Comparison of ENCODE assay signal across 17 mouse cellular contexts in genomic region chr9:103114326-103114725, GRCm38 (mm10). TPM values are rescaled to one million over a fixed set of nuclear protein-coding genes. Genes with fewer than 3 reads are reported as not detected.
DNase-seq lines count a peak whose midpoint lies in the region; ATAC-seq and TF ChIP-seq lines count a peak whose summit lies in the region.
"Had no signal": no experiment of that assay in that cellular context is flagged by ENCODE, and none has a peak within 500 bp of the region (broad histone marks: within the 10 kb centered on the region; RNA-seq: fewer than 3 reads in every experiment).

No protein-coding gene starts in this region.

- no peak overlapping the region for H3K4me3 ChIP-seq in forebrain, postnatal 0 days (ENCODE audit: low read depth, low read length)
- no peak overlapping the region for H3K4me3 ChIP-seq in forebrain, embryonic 16.5 days (replicated peaks; ENCODE audit: low read length)
- peak overlapping the region; percentile 67 for H3K4me3 ChIP-seq in cortical plate, adult 2 months (ENCODE audit: insufficient read depth, low read length)
- H3K4me3 ChIP-seq in hindbrain, embryonic 13.5 days, result peak overlapping the region; percentile 81
- H3K4me3 ChIP-seq in midbrain, embryonic 15.5 days, result no peak overlapping the region
- no peak overlapping the region for H3K4me3 ChIP-seq in kidney, embryonic 14.5 days (ENCODE audit: low read length)
- H3K4me3 ChIP-seq in liver, postnatal 0 days (ENCODE audit: low read depth, low read length), result no peak overlapping the region
- H3K4me3 ChIP-seq: embryonic facial prominence, embryonic 12.5 days; heart, embryonic 12.5 days; liver, embryonic 12.5 days; lung, embryonic 15.5 days had no signal

- no peak for ATAC-seq in forebrain, postnatal 0 days
- no peak for ATAC-seq in forebrain, embryonic 16.5 days
- ATAC-seq in hindbrain, embryonic 13.5 days (ENCODE audit: low FRiP score), result no peak
- ATAC-seq in midbrain, embryonic 15.5 days (replicated peaks), result no peak
- ATAC-seq in kidney, embryonic 14.5 days (ENCODE audit: low FRiP score, low TSS enrichment), result no peak
- ATAC-seq in liver, postnatal 0 days, result no peak
- ATAC-seq: intestine, embryonic 16.5 days; liver, embryonic 12.5 days; Patski had no signal

- TF ChIP-seq POLR2A in cortical plate, adult 2 months (IDR thresholded peaks at IDR 0.05; ENCODE audit: extremely low read depth, insufficient read depth, low read length), result no peak

- peak overlapping the region; percentile 79; the same call in 1 of the 2 replicates for H3K4me2 ChIP-seq in forebrain, postnatal 0 days (ENCODE audit: low read depth)
- H3K4me2 ChIP-seq in forebrain, embryonic 16.5 days (ENCODE audit: low read length), result no peak overlapping the region
- H3K4me2 ChIP-seq in hindbrain, embryonic 13.5 days, result peak overlapping the region; percentile 93
- H3K4me2 ChIP-seq in midbrain, embryonic 15.5 days, result peak overlapping the region; percentile 92
- no peak overlapping the region for H3K4me2 ChIP-seq in kidney, embryonic 14.5 days (replicated peaks; ENCODE audit: low read depth, low read length)
- no peak overlapping the region for H3K4me2 ChIP-seq in liver, postnatal 0 days (ENCODE audit: low read depth, low read length)
- H3K4me2 ChIP-seq: embryonic facial prominence, embryonic 12.5 days; heart, embryonic 12.5 days; liver, embryonic 12.5 days; lung, embryonic 15.5 days had no signal

- no peak overlapping the region for H3K27ac ChIP-seq in forebrain, postnatal 0 days (ENCODE audit: low read depth, low read length)
- no peak overlapping the region for H3K27ac ChIP-seq in forebrain, embryonic 16.5 days (ENCODE audit: low read length)
- no peak overlapping the region for H3K27ac ChIP-seq in cortical plate, adult 2 months (ENCODE audit: insufficient read depth, low read length)
- H3K27ac ChIP-seq in hindbrain, embryonic 13.5 days, result no peak overlapping the region
- H3K27ac ChIP-seq in midbrain, embryonic 15.5 days, result no peak overlapping the region
- no peak overlapping the region for H3K27ac ChIP-seq in kidney, embryonic 14.5 days (ENCODE audit: low read depth, low read length)
- no peak overlapping the region for H3K27ac ChIP-seq in liver, postnatal 0 days (ENCODE audit: low read depth)
- H3K27ac ChIP-seq: embryonic facial prominence, embryonic 12.5 days; kidney, postnatal 0 days; liver, embryonic 12.5 days; lung, embryonic 15.5 days had no signal

- H3K27me3 ChIP-seq in forebrain, postnatal 0 days (ENCODE audit: insufficient read depth, low read length), result no peaks in the 10 kb centered on the region
- H3K27me3 ChIP-seq in forebrain, embryonic 16.5 days (replicated peaks; ENCODE audit: control insufficient read depth, insufficient read depth, low read length), result no peaks in the 10 kb centered on the region
- no peaks in the 10 kb centered on the region for H3K27me3 ChIP-seq in hindbrain, embryonic 13.5 days
- no peaks in the 10 kb centered on the region for H3K27me3 ChIP-seq in midbrain, embryonic 15.5 days (replicated peaks)
- H3K27me3 ChIP-seq in kidney, embryonic 14.5 days (ENCODE audit: control insufficient read depth, insufficient read depth, low read length), result peaks cover 50% of the 10 kb centered on the region
- H3K27me3 ChIP-seq in liver, postnatal 0 days (ENCODE audit: insufficient read depth, low read length), result peaks cover 43% of the 10 kb centered on the region
- H3K27me3 ChIP-seq: Patski had no signal

- TF ChIP-seq EP300 in liver, postnatal 0 days (IDR thresholded peaks at IDR 0.05; ENCODE audit: low read depth), result no peak

- peaks cover 15% of the 10 kb centered on the region for H3K4me1 ChIP-seq in forebrain, postnatal 0 days (ENCODE audit: insufficient read depth)
- H3K4me1 ChIP-seq in forebrain, embryonic 16.5 days (replicated peaks; ENCODE audit: control insufficient read depth, insufficient read depth, low read length), result peaks cover 40% of the 10 kb centered on the region
- peaks cover 31% of the 10 kb centered on the region for H3K4me1 ChIP-seq in cortical plate, adult 2 months (ENCODE audit: control insufficient read depth, insufficient read depth, low read length)
- peaks cover 89% of the 10 kb centered on the region for H3K4me1 ChIP-seq in hindbrain, embryonic 13.5 days (replicated peaks)
- peaks cover 69% of the 10 kb centered on the region for H3K4me1 ChIP-seq in midbrain, embryonic 15.5 days
- H3K4me1 ChIP-seq in kidney, embryonic 14.5 days (ENCODE audit: control insufficient read depth, insufficient read depth, low read length), result peaks cover 13% of the 10 kb centered on the region; the same call in 1 of the 2 replicates
- H3K4me1 ChIP-seq in liver, postnatal 0 days (ENCODE audit: insufficient read depth), result peaks cover 14% of the 10 kb centered on the region

- no peak overlapping the region for H3K9ac ChIP-seq in forebrain, postnatal 0 days
- no peak overlapping the region for H3K9ac ChIP-seq in forebrain, embryonic 16.5 days (replicated peaks; ENCODE audit: low read depth, low read length)
- H3K9ac ChIP-seq in hindbrain, embryonic 13.5 days, result peak overlapping the region; percentile 91
- no peak overlapping the region for H3K9ac ChIP-seq in midbrain, embryonic 15.5 days
- no peak overlapping the region for H3K9ac ChIP-seq in kidney, embryonic 14.5 days (ENCODE audit: low read depth, low read length)
- no peak overlapping the region for H3K9ac ChIP-seq in liver, postnatal 0 days (replicated peaks)
- H3K9ac ChIP-seq: embryonic facial prominence, embryonic 12.5 days; heart, embryonic 12.5 days; liver, embryonic 12.5 days; lung, embryonic 15.5 days had no signal

- no peak for DNase-seq in forebrain, postnatal 0 days
- DNase-seq in liver, postnatal 0 days, result no peak
- DNase-seq: adrenal gland, postnatal 36 days; gastrocnemius, postnatal 36 days; heart, postnatal 36 days had no signal

- WGBS in forebrain, postnatal 0 days, result 82% methylated on average over 8 of the region's 8 CpGs
- WGBS in forebrain, embryonic 16.5 days, result 83% methylated on average over 8 of the region's 8 CpGs
- WGBS in hindbrain, embryonic 13.5 days, result 73% methylated on average over 8 of the region's 8 CpGs
- WGBS in midbrain, embryonic 15.5 days, result 76% methylated on average over 8 of the region's 8 CpGs
- WGBS in kidney, embryonic 14.5 days, result 76% methylated on average over 8 of the region's 8 CpGs
- 84% methylated on average over 8 of the region's 8 CpGs for WGBS in liver, postnatal 0 days (ENCODE audit: insufficient replicate concordance)

- no peak for TF ChIP-seq CTCF in forebrain, postnatal 0 days (IDR thresholded peaks at IDR 0.05; ENCODE audit: low read depth)
- TF ChIP-seq CTCF in cortical plate, adult 2 months (IDR thresholded peaks at IDR 0.05; ENCODE audit: extremely low read depth, insufficient read depth, low read length), result no peak
- no peak for TF ChIP-seq CTCF in liver, postnatal 0 days (IDR thresholded peaks at IDR 0.05; ENCODE audit: low read depth)

- no peaks in the 10 kb centered on the region for H3K9me3 ChIP-seq in forebrain, postnatal 0 days (ENCODE audit: low read length)
- H3K9me3 ChIP-seq in forebrain, embryonic 16.5 days (ENCODE audit: control insufficient read depth, low read length), result no peaks in the 10 kb centered on the region
- H3K9me3 ChIP-seq in hindbrain, embryonic 13.5 days, result no peaks in the 10 kb centered on the region
- H3K9me3 ChIP-seq in midbrain, embryonic 15.5 days, result no peaks in the 10 kb centered on the region
- no peaks in the 10 kb centered on the region for H3K9me3 ChIP-seq in kidney, embryonic 14.5 days (ENCODE audit: control insufficient read depth, low read length)
- no peaks in the 10 kb centered on the region for H3K9me3 ChIP-seq in liver, postnatal 0 days (ENCODE audit: low read length)
- H3K9me3 ChIP-seq: embryonic facial prominence, embryonic 12.5 days; heart, embryonic 12.5 days; liver, embryonic 12.5 days; lung, embryonic 15.5 days had no signal

- H3K36me3 ChIP-seq in forebrain, postnatal 0 days (ENCODE audit: insufficient read depth), result 0 out of 2 replicates have a peak, but pooled peaks cover 1% of the 10 kb centered on the region
- H3K36me3 ChIP-seq in forebrain, embryonic 16.5 days (ENCODE audit: control insufficient read depth, insufficient read depth), result no peaks in the 10 kb centered on the region
- 0 out of 2 replicates have a peak, but pooled peaks cover 9% of the 10 kb centered on the region for H3K36me3 ChIP-seq in hindbrain, embryonic 13.5 days
- 0 out of 2 replicates have a peak, but pooled peaks cover 5% of the 10 kb centered on the region for H3K36me3 ChIP-seq in midbrain, embryonic 15.5 days (replicated peaks)
- H3K36me3 ChIP-seq in kidney, embryonic 14.5 days (ENCODE audit: control insufficient read depth, insufficient read depth, low read length), result no peaks in the 10 kb centered on the region
- no peaks in the 10 kb centered on the region for H3K36me3 ChIP-seq in liver, postnatal 0 days (replicated peaks; ENCODE audit: insufficient read depth, low read length)
- H3K36me3 ChIP-seq: embryonic facial prominence, embryonic 12.5 days; heart, embryonic 12.5 days; liver, embryonic 12.5 days; lung, embryonic 15.5 days had no signal

RNA-seq across cellular contexts. Expression of gene Rab6b, which starts 2.7 kb away (rescaled TPM):
- total RNA-seq in forebrain, postnatal 0 days (2014; rRNA removed), result 120 and 145 TPM in 2 replicates
- polyA plus RNA-seq in forebrain, postnatal 0 days (2015; fragmentation: Nextera tagmentation; extraction: Ambion mirVana), result 81.0 and 133 TPM in 2 replicates
- 63.6 and 77.9 TPM in 2 replicates for polyA plus RNA-seq in forebrain, embryonic 16.5 days (2015; fragmentation: Nextera tagmentation; extraction: Ambion mirVana)
- 321 and 328 TPM in 2 replicates for polyA plus RNA-seq in cortical plate, adult 2 months (2012; rRNA removed)
- 80.2 and 83.1 TPM in 2 replicates for polyA plus RNA-seq in hindbrain, embryonic 13.5 days (2015; fragmentation: Nextera tagmentation; extraction: Ambion mirVana)
- 107 and 110 TPM in 2 replicates for polyA plus RNA-seq in midbrain, embryonic 15.5 days (2015; fragmentation: Nextera tagmentation; extraction: Ambion mirVana)
- 3.1 and 3.5 TPM in 2 replicates for polyA plus RNA-seq in kidney, embryonic 14.5 days (2014; fragmentation: Nextera tagmentation; extraction: Ambion mirVana)
- polyA plus RNA-seq in liver, postnatal 0 days (2015; fragmentation: Nextera tagmentation; extraction: Ambion mirVana), result 0.25 and 0.26 TPM in 2 replicates

Comparison
In these comparisons a context has a peak if more than half of its experiments do, and no peak if none do; other contexts are left out.
1. H3K4me2 ChIP-seq: peak in forebrain, postnatal 0 days (single experiment), hindbrain, embryonic 13.5 days (single experiment) and midbrain, embryonic 15.5 days (single experiment); none in forebrain, embryonic 16.5 days (single experiment), kidney, embryonic 14.5 days (single experiment) and liver, postnatal 0 days (single experiment).
2. H3K4me3 ChIP-seq: peak in cortical plate, adult 2 months (single experiment) and hindbrain, embryonic 13.5 days (single experiment); none in forebrain, postnatal 0 days (single experiment), forebrain, embryonic 16.5 days (single experiment), midbrain, embryonic 15.5 days (single experiment), kidney, embryonic 14.5 days (single experiment) and liver, postnatal 0 days (single experiment).
3. RNA of gene Rab6b, which starts 2.7 kb away (polyA plus RNA-seq): 321 to 328 TPM in cortical plate, adult 2 months, 81.0 to 133 TPM in forebrain, postnatal 0 days, 107 to 110 TPM in midbrain, embryonic 15.5 days, 80.2 to 83.1 TPM in hindbrain, embryonic 13.5 days and 63.6 to 77.9 TPM in forebrain, embryonic 16.5 days; 3.1 to 3.5 TPM in kidney, embryonic 14.5 days and 0.25 to 0.26 TPM in liver, postnatal 0 days; every median in the first group is over 10 times any median in the second.